Mouse (Mus musculus) E14TG2a.4 (cell line): ENCODE data around the gene 5730409E04Rik.

Experiments used
- H3K27me3 ChIP-seq: 2 replicates; pipeline ENCODE4 v1.6.1; 2014; ENCODE audit warnings: low read length, control low read depth; ENCODE audit not compliant: insufficient read depth
- H3K36me3 ChIP-seq: 2 replicates; pipeline ENCODE4 v1.6.1; 2014; ENCODE audit warnings: low read length, control low read depth; ENCODE audit not compliant: insufficient read depth
- H3K4me1 ChIP-seq: replicated peaks from 2 replicates; pipeline ENCODE4 v1.6.1; 2014; ENCODE audit warnings: low read depth, low read length, control low read depth
- H3K4me3 ChIP-seq: replicated peaks from 2 replicates; pipeline ENCODE4 v1.5.1; 2014; ENCODE audit warnings: mild to moderate bottlenecking, low read length
- H3K9me3 ChIP-seq: 2 replicates; pipeline ENCODE4 v1.6.1; 2014; ENCODE audit warnings: low read length, control low read depth
- CTCF ChIP-seq: conservative IDR thresholded peaks from 2 replicates; pipeline ENCODE4 v1.5.1; 2014; ENCODE audit warnings: low read length
- NANOG ChIP-seq: IDR thresholded peaks from 2 replicates; pipeline ENCODE4 v1.6.1; 2014; ENCODE audit warnings: borderline replicate concordance, low read length, mixed read lengths
- POU5F1 ChIP-seq: IDR thresholded peaks from 2 replicates; pipeline ENCODE4 v1.6.1; 2014; ENCODE audit warnings: low read length, borderline replicate concordance

Gene 5730409E04Rik

DNA sequence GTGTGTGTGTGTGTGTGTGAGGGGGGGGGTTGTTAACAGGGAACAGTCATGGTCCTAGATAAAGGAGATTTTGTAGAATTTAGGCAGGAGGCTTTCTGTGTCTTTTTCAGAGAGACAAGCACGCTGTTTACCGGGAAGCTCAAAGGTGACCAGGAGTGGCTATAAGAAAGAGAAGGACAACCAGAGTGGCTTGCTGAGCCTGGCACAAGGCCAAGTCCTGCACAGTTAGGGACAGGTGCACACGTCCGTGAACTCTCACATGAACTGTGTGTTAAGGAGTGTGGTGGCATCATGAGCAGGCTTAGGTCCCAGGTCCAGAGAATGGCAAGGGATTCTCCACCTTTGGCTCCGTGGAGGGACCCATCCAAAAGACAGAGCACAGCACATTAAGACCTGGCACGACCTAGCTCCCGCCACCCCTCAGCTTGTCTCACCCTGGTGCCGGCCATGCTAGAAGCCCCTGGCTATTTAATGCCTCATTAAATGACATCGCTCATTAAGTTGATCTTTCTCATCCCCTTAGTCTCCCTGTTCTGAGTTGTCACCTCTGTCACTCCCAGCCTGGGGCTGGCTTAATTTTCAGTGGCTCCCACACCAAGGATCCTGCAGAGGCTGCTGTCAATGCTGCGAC lies 34.8 kb downstream of the 5730409E04Rik start:
- TF ChIP-seq CTCF (no peak), NANOG (no peak), POU5F1 (no peak)
- H3K36me3 ChIP-seq = no peaks in the 10 kb centered on the region
- H3K4me3 ChIP-seq = no peak overlapping the region
- no peaks in the 10 kb centered on the region for H3K4me1 ChIP-seq
- peaks cover 3% of the 10 kb centered on the region; the same call in 1 of the 2 replicates for H3K27me3 ChIP-seq
- no peaks in the 10 kb centered on the region for H3K9me3 ChIP-seq

- Histone ChIP-seq H3K4me3 (no peak overlapping the region), H3K4me1 (no peaks in the 10 kb centered on the region), H3K36me3 (no peaks in the 10 kb centered on the region), H3K9me3 (no peaks in the 10 kb centered on the region), H3K27me3 (peaks cover 4% of the 10 kb centered on the region)
- no peak for TF ChIP-seq NANOG
- no peak for TF ChIP-seq CTCF
These were observed 38.6 kb downstream of the 5730409E04Rik start for GRCm38 (mm10) chr4:126647996-126648910.

DNA sequence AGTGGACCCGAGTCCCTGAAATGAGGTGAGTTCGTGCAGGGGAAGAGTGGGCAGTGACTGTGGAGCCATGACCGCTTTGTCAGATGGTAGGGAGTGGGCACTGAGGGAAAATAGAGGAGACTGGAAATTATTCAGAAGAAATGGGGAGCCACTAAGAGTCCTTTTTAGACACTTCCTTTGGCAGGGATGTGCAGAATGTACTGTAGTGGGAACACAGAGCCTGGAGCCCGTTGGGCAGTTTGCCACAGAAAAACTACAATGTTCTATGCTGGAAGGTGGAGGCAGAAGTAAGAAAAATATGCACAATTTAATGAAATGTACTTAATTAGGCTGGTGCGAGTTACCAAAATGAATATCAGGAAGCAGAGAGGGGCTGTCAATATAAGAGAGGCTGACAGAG lies 43.5 kb downstream of the 5730409E04Rik start:
- no peak for TF ChIP-seq POU5F1
- no peak for TF ChIP-seq CTCF
- no peak for TF ChIP-seq NANOG
- Histone ChIP-seq H3K4me1 (no peaks in the 10 kb centered on the region), H3K4me3 (no peak overlapping the region), H3K27me3 (peaks cover 17% of the 10 kb centered on the region), H3K9me3 (no peaks in the 10 kb centered on the region), H3K36me3 (no peaks in the 10 kb centered on the region)

GRCm38 (mm10) chr4:126655356-126655755 lies 45.7 kb downstream of the 5730409E04Rik start:
- Histone ChIP-seq H3K4me1 (no peaks in the 10 kb centered on the region), H3K27me3 (peaks cover 17% of the 10 kb centered on the region), H3K36me3 (no peaks in the 10 kb centered on the region), H3K4me3 (no peak overlapping the region), H3K9me3 (no peaks in the 10 kb centered on the region)
- no peak for TF ChIP-seq POU5F1
- TF ChIP-seq NANOG = no peak
- no peak for TF ChIP-seq CTCF

DNA sequence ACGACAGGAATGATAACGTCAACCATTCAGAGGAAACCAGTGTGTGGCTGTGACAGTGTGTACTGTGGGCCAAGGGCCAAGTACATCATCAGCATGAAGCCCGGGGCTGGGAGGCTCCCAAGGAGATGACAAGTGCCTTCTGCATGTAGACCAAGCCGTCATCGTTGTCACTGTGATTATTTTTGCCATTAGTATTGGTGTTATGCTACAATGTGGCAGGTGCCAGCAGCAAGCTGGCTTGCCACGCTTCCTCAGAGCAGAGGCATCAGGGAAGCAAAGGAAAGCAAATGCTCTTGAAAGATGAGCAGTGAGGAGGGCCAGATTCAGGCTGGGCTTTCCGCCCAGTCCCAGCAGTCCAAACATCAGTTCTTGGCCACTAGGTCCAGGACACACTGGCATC lies 51.6 kb downstream of the 5730409E04Rik start:
- Histone ChIP-seq H3K36me3 (no peaks in the 10 kb centered on the region), H3K4me1 (no peaks in the 10 kb centered on the region), H3K9me3 (no peaks in the 10 kb centered on the region), H3K4me3 (no peak overlapping the region), H3K27me3 (peaks cover 16% of the 10 kb centered on the region)
- no peak for TF ChIP-seq POU5F1
- no peak for TF ChIP-seq CTCF
- TF ChIP-seq NANOG = no peak
